Mouse (Mus musculus) macrophage (primary cell): ENCODE data around the gene Polr2g. TPM values are rescaled to one million over a fixed set of nuclear protein-coding genes. Genes with fewer than 3 reads are reported as not detected.

Source experiments
- H3K27ac ChIP-seq: fragments of 350-480 bp; formaldehyde crosslinking; 2 replicates; pipeline ENCODE4 v1.9.0; 2021
- H3K36me3 ChIP-seq: fragments of 350-480 bp; formaldehyde crosslinking; 2 replicates; pipeline ENCODE4 v1.9.0; 2021; ENCODE audit errors: inconsistent target
- H3K4me3 ChIP-seq: fragments of 350-480 bp; formaldehyde crosslinking; 2 replicates; pipeline ENCODE4 v1.9.0; 2021; ENCODE audit errors: inconsistent target
- H3K79me2 ChIP-seq: fragments of 350-480 bp; formaldehyde crosslinking; 2 replicates; pipeline ENCODE4 v1.9.0; 2021; ENCODE audit errors: inconsistent target
- WGBS: methylation state at CpG from one replicate; pipeline ENCODE4 v1.1.7; 2026; ENCODE audit warnings: inconsistent platforms; ENCODE audit not compliant: missing documents; 5-methylcytosine and 5-hydroxymethylcytosine counted together
- polyA plus RNA-seq: library from polyadenylated mRNA; stranded (reverse); fragments of 250-400 nt; gene quantifications from 3 replicates; pipeline ENCODE4 v1.2.4, GENCODE M21; 2018; ENCODE audit warnings: inconsistent platforms

The Polr2g gene
- polyA plus RNA-seq, 1 experiment from 2014 or later: 87.6 TPM

GRCm38 (mm10) chr19:8757471-8757998 is 40.8 kb downstream of the Polr2g start:
- WGBS: 2% methylated on average over 14 of the region's 14 CpGs
- Histone ChIP-seq H3K36me3 (peaks cover 13% of the 10 kb centered on the region; the same call in 1 of the 2 replicates), H3K4me3 (peak overlapping the region; percentile 68), H3K79me2 (peaks cover 79% of the 10 kb centered on the region), H3K27ac (no peak overlapping the region; the same call in 1 of the 2 replicates)

GRCm38 (mm10) chr19:8756635-8757387 is 41.6 kb downstream of the Polr2g start, which contains the start of gene Nxf1:
Nxf1 (plus strand) TSS chr19:8757073.
- WGBS: under 1% methylated on average over 75 of the region's 75 CpGs
- Histone ChIP-seq H3K4me3 (peak within 1 kb of the TSS; percentile 68), H3K79me2 (peaks cover 72% of the 10 kb centered on the region)

GRCm38 (mm10) chr19:8755652-8756051 is 42.7 kb downstream of the Polr2g start:
- H3K4me3 ChIP-seq: no peak overlapping the region
- H3K36me3 ChIP-seq: peaks cover 24% of the 10 kb centered on the region
- H3K79me2 ChIP-seq: peaks cover 60% of the 10 kb centered on the region
- WGBS: 83% methylated on average over 3 of the region's 3 CpGs
- peak overlapping the region; percentile 70; the same call in 1 of the 2 replicates for H3K27ac ChIP-seq

More at GRCm38 (mm10) chr19:8756635-8757387, 41.6 kb downstream of the Polr2g start, which contains the start of gene Nxf1:
- peaks cover 13% of the 10 kb centered on the region; the same call in 1 of the 2 replicates for H3K36me3 ChIP-seq
- H3K27ac ChIP-seq: peak within 1 kb of the TSS; percentile 70

GRCm38 (mm10) chr19:8747368-8747767 is 51.0 kb downstream of the Polr2g start:
- no peak overlapping the region for H3K4me3 ChIP-seq
- H3K27ac ChIP-seq: no peak overlapping the region
- 86% methylated on average over 2 of the region's 2 CpGs for WGBS
- peaks cover 61% of the 10 kb centered on the region for H3K36me3 ChIP-seq
- H3K79me2 ChIP-seq: peaks cover 36% of the 10 kb centered on the region

GRCm38 (mm10) chr19:8745382-8745781 is 53.0 kb downstream of the Polr2g start:
- no peak overlapping the region for H3K4me3 ChIP-seq

More at GRCm38 (mm10) chr19:8745382-8745781, 53.0 kb downstream of the Polr2g start:
- WGBS: 100% methylated on average over 1 of the region's 1 CpGs
- Histone ChIP-seq H3K27ac (no peak overlapping the region), H3K79me2 (peaks cover 43% of the 10 kb centered on the region), H3K36me3 (peaks cover 49% of the 10 kb centered on the region)

Other genes with a start within 250 kb of the Polr2g start
- not detected in 3 replicates for gene Slc22a8, start 207.3 kb downstream of the Polr2g start, polyA plus RNA-seq
- not detected in 3 replicates for gene Slc22a6, start 180.5 kb downstream of the Polr2g start, polyA plus RNA-seq
- gene Chrm1, start 134.8 kb downstream of the Polr2g start, polyA plus RNA-seq: not detected in 3 replicates
- gene Slc3a2, start 75.2 kb downstream of the Polr2g start, polyA plus RNA-seq: 384 to 539 TPM (median 494 TPM) in 3 replicates
- gene Wdr74, start 62.8 kb downstream of the Polr2g start, polyA plus RNA-seq: 16.3 to 42.4 TPM (median 18.1 TPM) in 3 replicates
- not detected in 3 replicates for gene 1700092M07Rik, start 57.9 kb downstream of the Polr2g start, polyA plus RNA-seq
- 32.3 to 65.9 TPM (median 61.9 TPM) in 3 replicates for gene Stx5a, start 57.2 kb downstream of the Polr2g start, polyA plus RNA-seq
- gene Nxf1, start 41.5 kb downstream of the Polr2g start, polyA plus RNA-seq: 68.7 to 115 TPM (median 96.9 TPM) in 3 replicates
- gene Tmem223, start 27.6 kb downstream of the Polr2g start, polyA plus RNA-seq: 14.9 to 33.7 TPM (median 26.6 TPM) in 3 replicates
- 70.7 to 93.4 TPM (median 87.5 TPM) in 3 replicates for gene Tmem179b, start 24.1 kb downstream of the Polr2g start, polyA plus RNA-seq
- gene Taf6l, start 12.2 kb downstream of the Polr2g start, polyA plus RNA-seq: 11.3 to 16.9 TPM (median 15.6 TPM) in 3 replicates
- 1.5 to 2.4 TPM (median 2.0 TPM) in 3 replicates for gene Zbtb3, start 4.0 kb upstream of the Polr2g start, polyA plus RNA-seq
- 25.0 to 30.5 TPM (median 30.3 TPM) in 3 replicates for gene Ttc9c, start 20.8 kb upstream of the Polr2g start, polyA plus RNA-seq
- 74.0 to 130 TPM (median 81.5 TPM) in 3 replicates for gene Hnrnpul2, start 21.4 kb upstream of the Polr2g start, polyA plus RNA-seq
- 44.3 TPM in 1 of 3 replicates, not detected in the others for gene AC129217.1, start 31.2 kb upstream of the Polr2g start, polyA plus RNA-seq
- gene Bscl2, start 38.9 kb upstream of the Polr2g start, polyA plus RNA-seq: 72.1 to 121 TPM (median 102 TPM) in 3 replicates
- gene Gng3, start 40.6 kb upstream of the Polr2g start, polyA plus RNA-seq: not detected in 3 replicates
- gene Lrrn4cl, start 52.2 kb upstream of the Polr2g start, polyA plus RNA-seq: 0.09 to 0.10 TPM in 2 of 3 replicates, not detected in the other
- 160 to 383 TPM (median 167 TPM) in 3 replicates for gene Ubxn1, start 72.9 kb upstream of the Polr2g start, polyA plus RNA-seq
- gene Uqcc3, start 82.3 kb upstream of the Polr2g start, polyA plus RNA-seq: 33.7 to 44.5 TPM (median 41.3 TPM) in 3 replicates
- gene Lbhd1, start 85.2 kb upstream of the Polr2g start, polyA plus RNA-seq: 1.5 to 3.7 TPM (median 2.5 TPM) in 3 replicates
- gene Gm49403, start 85.4 kb upstream of the Polr2g start, polyA plus RNA-seq: not detected in 3 replicates
- gene 1810009A15Rik, start 90.3 kb upstream of the Polr2g start, polyA plus RNA-seq: 48.2 to 79.8 TPM (median 50.8 TPM) in 3 replicates
- not detected in 3 replicates for gene Gm49416, start 90.3 kb upstream of the Polr2g start, polyA plus RNA-seq
- 4.4 to 13.0 TPM (median 11.6 TPM) in 3 replicates for gene Ints5, start 94.4 kb upstream of the Polr2g start, polyA plus RNA-seq
- gene Ganab, start 99.5 kb upstream of the Polr2g start, polyA plus RNA-seq: 70.1 to 93.3 TPM (median 80.1 TPM) in 3 replicates
- gene B3gat3, start 121.8 kb upstream of the Polr2g start, polyA plus RNA-seq: 38.7 to 45.8 TPM (median 41.0 TPM) in 3 replicates
- gene Rom1, start 130.8 kb upstream of the Polr2g start, polyA plus RNA-seq: 1.3 to 2.3 TPM (median 1.9 TPM) in 3 replicates
- gene Eml3, start 131.0 kb upstream of the Polr2g start, polyA plus RNA-seq: 17.0 to 32.0 TPM (median 23.3 TPM) in 3 replicates
- 63.1 to 68.2 TPM (median 63.7 TPM) in 3 replicates for gene Mta2, start 143.3 kb upstream of the Polr2g start, polyA plus RNA-seq
- gene Tut1, start 155.3 kb upstream of the Polr2g start, polyA plus RNA-seq: 11.5 to 14.4 TPM (median 13.4 TPM) in 3 replicates
- gene Eef1g, start 168.5 kb upstream of the Polr2g start, polyA plus RNA-seq: 224 to 506 TPM (median 366 TPM) in 3 replicates
- gene Ahnak, start 190.7 kb upstream of the Polr2g start, polyA plus RNA-seq: 97.5 to 169 TPM (median 125 TPM) in 3 replicates